Mouse (Mus musculus) spleen, postnatal 10 days (tissue): ENCODE measurements around the gene Sec24a.
"Not testable (repeated sequence)": the region's sequence is repeated elsewhere in the genome, so short reads cannot be mapped to it uniquely, and the experiment has no call there.

Experiments
- DNase-seq, 2 experiments: peaks; one replicate each; pipeline ENCODE4 v3.0.0; 2021 to 2022; ENCODE audit warnings: low spot score in 2 of 2

Gene Sec24a

DNA sequence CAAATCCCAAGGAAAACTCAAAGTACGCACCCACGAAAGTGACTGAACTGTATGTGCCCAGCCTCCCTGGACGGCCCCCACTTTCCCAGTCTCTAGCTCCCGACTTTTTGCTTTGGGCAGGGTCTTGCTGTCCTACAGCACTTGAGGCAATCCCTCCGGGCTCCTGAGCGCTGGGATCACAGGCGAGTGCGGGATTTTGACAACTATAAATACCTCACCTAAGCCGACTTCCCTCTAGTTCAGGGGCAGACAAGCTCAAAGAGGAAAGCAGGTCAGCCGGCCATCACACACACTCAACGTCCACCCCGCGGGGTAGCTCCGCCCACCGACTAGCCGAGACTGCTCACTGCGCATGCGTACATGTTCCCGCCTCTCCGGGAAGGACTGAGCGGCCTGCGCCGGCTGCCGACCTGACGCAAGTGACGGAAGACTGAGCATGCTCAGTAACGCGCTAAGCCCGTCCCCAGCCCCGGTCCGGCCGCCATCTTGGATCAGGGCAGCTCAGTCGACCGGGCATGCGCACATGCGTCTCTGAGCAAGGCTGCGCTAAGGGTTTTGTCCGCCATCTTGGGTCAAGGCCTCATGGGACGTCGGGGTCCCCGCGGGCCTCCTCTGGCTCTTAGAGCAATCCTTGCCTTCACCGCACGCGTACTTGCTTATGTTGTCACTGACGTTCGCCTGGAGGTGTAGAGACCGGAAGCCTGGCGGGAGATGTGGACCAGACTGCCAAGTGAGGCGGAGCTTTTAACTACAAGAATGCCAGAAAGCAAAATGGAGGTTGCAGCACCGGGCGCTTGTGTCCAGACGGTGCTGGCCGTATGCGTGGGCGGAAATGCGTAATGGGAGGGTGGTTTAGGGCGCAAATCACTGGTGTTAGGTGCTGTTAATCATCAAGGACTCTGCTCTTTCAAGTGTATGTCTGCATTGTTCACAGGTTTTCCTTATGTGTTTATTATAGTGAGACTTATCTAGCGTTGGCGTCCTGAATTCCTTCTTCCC, 74.8 kb downstream of the Sec24a start, which contains the start of gene 0610009B22Rik:
Gene 0610009B22Rik, minus strand, starts transcription at position 545 of the 999 bp plus-strand sequence.
- peak; percentile 98 to 100 for DNase-seq

DNA sequence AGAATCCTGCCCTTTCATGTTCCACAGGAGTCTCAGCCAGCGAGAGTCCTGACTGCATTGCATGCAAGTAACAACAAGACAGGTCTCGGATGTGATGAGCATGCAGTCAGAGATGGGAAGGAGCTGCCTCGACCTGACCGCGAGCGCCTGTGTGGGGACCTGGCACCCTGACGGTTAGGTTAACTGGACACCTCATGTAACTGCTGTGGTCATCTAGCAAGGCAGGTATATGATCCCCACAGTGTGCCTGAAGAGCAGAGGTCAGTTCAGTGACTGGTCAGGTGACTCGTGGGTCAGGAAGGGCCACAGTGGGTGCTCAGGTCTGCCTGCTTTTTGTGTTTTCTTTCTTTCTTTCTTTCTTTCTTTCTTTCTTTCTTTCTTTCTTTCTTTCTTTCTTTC, 81.5 kb downstream of the Sec24a start:
- no peak for DNase-seq

DNA sequence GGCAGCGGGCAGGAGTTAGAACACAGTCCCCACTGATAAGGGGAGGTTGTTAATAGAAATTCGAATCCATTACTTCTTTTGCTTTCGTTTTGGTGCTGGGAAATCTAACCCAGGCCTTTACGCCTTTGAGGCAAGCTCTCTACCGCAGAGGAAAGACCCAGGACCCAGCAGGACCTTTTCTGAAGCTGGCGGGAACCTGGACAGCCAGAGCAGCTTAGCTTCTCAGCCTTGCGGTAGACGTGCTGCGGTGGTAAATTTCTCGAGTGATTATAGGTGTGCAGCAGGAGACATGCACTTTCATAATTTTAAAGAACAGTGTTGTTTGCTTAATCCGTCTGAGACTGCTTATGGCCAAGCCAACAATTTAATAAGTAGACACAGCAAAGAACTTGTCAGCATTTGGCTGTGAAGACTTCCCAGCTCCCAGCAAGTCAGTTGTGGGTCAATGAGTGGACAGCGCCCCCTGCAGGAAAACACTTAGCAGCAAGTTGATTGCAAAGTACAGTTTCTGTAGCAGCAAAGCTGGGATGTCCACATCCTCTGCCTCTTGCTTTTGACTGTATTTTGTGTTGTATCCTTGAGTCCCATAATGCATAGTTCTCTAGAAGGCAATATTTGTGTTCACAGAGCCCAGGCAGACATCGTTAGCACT, 82.0 kb downstream of the Sec24a start:
- peak; percentile 76 to 93 for DNase-seq

DNA sequence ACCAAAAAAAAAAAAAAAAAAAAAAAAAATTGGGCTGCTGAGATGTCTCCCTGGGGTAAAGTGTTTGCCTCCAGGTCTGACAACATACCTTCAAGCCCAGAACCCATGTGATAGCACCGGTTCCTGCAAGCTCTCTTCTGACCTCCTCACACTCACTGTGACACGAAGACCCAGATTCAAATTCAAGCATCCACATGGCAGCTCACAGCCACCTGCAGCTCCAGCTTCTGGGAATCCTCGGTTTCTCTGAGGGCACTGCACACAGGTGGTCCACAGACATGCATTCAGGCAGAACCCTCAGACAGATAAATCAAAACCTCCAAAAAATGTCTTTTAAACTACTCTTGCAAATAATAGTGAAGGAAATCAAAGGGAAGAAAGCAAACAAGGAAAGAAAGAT, 84.0 kb downstream of the Sec24a start:
- DNase-seq = no peak

DNA sequence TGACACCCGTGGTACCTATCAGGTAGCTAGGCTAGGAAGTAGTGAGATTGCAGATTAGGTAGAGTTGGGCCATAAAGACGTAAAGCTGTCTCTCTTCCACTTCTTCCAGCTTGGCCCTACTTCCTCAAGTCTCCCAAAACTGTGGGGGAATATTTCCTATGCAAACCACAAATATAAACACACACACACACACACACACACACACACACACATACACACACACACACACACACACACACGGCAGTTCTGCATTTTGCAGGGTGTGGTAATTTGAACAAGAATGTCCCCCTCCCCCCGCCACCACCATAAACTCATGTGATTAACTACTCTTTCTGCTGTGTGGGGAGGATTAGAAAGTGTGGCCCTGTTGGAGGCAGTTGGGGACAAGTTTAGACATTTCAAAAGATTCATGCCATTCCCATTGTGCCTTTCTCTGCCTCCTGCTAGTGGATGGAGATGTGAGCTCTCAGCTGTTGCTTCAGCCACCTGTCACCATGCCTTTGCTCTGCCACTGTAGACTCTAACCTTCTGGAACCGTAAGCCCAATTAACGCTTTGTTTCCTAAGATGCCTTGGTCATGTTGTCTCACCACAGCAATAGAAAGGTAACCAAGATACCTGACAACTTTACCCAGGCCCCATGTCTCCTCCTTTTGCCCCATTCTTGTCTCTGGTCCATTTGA, 85.6 kb downstream of the Sec24a start:
- DNase-seq = peak in 1 of 2 experiments; percentile 30

DNA sequence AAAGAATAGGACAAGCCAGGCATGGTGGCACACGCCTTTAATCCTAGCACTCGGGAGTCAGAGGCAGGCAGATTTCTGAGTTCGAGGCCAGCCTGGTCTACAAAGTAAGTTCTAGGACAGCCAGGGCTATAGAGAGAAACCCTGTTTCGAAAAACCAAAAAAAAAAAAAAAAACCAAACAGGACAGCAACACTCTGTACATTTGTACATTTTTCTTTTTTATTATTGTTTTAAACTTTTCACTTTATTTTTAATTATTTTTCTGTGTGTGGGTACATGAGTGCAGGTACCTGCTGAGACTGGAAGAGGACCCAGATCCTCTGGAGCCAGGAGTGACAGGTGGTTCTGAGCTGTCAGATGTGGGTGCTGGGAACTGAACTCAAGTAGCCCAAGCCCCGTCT, 88.0 kb downstream of the Sec24a start:
- no peak for DNase-seq

DNA sequence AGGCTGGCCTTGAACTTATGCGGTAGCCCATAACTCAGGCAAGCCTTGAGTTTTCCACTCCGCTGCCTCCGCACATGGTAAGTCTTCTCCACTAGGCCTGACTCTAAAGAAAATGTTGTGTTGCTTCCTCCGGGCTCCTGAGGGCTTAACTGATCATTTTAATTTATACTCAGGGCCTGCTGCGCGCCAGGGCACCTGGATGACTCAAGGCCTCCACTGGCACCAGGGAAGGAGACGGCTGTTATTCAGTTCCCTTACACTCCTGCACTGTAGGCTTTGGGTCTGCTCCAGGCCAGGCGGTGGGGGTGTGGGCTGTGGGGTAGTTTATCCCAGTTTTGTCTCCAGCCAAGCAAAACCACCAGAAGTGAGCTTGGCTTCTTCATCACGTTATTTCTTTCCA, 90.1 kb downstream of the Sec24a start:
- DNase-seq = no peak

DNA sequence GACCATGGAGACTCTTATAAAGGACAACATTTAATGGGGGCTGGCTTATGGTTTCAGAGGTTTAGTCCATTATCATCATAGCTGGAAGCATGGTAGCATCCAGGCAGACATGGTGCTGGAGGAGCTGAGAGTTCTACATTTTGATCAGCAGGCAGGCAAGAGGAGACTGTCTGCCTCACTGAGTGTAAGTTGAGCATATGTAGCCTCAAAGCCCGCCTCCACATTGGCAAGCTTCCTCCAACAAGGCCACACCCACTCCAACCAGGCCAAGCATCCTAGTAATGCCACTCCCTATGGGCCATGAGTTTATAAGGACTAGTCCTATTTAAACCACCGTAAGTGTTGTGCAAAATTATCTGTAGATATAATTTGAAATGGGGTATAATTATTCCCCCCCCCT, 92.1 kb downstream of the Sec24a start:
- DNase-seq = no peak

DNA sequence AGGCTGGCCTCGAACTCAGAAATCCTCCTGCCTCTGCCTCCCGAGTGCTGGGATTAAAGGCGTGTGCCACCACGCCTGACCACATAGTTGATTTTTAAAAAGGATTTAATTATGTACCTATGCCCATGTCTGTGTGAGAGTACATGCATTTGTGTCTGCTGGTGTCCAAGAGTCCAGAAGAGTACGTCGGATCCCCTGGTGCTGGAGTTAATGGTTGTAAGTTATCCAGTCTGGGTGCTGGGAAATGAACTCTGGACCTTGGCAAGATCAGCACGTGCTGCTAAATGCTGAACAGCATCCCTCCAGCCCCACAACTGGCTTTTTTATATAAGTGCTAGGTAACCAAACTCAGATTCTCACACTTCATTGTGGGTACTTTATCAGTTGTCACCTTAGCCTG, 92.6 kb downstream of the Sec24a start:
- DNase-seq = no peak

DNA sequence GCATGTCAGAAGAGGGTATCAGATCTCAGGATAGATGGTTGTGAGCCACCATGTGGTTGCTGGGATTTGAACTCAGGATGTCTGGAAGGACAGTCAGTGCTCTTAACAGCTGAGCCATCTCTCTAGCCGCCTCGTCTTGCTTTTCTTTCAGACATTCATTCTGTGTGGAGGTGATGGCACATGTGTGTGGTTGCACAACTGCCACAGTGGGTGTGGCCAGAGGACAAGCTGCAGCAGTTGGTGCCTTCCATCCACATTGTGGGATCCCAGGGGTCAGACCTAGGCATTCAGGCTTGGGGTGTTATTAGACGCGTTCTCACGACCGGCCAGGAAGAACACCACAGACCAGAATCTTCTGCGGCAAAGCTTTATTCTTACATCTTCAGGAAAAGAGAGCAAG, 98.7 kb downstream of the Sec24a start:
- not testable (repeated sequence) for DNase-seq

DNA sequence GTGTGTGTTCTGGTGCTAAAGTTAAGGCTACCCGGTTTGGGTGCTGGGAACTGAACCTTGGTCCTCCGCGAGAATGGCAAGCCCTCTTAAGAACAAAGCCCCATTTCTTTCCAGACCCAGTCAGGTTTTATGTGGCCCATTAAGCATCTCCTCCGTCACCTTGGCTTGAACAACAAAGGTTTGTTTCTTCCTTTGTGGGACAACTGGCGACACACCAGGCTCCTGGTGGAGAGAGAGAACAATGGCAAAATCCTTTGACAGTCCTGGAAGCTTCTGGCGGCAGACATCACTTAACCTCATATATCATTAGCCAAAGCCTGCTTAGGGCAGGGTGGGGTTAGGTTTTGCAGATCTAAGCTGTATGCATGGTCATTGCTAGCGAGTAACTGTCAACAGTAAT, 100.8 kb downstream of the Sec24a start:
- no peak for DNase-seq

DNA sequence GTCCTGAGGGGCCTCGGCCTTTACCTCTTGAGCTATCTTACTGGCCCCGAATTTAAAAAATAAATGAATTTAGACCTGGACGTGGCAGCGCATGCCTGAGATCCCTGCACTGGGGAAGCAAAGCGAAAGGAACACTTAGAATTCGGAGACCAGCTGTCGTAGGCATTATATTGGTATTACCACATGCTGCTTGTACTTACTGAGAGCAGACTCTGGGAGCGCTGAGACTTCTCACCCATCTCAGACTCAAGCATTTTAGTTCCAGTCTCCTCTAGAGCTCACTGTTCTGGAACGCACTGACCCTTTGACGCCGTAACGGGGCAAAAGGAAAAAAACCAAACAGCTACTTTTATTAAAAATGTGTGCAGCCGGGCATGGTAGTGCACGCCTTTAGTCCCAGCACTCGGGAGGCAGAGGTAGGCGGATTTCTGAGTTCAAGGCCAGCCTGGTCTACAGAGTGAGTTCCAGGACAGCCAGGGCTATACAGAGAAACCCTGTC, 101.5 kb downstream of the Sec24a start:
- DNase-seq = no peak

DNA sequence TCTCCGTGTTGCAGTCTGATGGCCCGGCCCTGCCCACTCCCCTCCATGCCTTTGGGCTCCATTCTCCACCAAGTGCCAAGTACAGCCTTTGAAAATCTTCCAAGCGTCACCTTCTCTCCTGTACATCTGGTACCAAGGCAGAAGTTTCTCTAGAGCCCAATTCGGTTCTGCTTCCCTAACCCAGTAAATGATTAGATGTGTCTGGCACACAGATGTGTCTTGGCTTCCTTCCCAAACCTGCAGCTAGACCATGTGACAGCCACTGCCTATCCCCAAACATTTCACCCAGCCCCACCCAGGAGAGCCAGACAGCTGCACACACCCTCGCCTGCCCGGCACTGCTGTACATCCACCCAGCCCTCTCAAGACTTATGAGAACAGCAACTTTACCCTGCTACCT, 104.7 kb downstream of the Sec24a start:
- DNase-seq = peak in 1 of 2 experiments; percentile 55

DNA sequence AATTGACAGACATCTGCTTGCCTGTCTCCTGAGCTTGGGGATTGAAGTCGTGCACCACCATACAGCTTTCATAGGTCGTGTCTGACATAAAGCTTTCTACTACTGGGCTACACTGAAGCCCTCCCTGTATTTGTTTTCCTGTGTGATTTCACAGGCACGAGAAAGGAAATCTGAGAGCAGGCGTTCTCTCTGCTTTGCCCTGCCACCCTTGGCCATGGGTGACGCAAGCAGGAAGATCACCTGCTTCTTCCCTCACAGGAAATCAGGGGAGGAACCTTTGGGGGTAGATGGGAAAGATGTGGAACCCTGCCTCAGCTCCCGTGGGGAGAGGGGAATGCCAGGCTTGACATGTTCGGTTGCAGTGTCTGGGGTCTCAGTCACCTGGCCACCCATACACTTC, 105.1 kb downstream of the Sec24a start:
- no peak for DNase-seq

DNA sequence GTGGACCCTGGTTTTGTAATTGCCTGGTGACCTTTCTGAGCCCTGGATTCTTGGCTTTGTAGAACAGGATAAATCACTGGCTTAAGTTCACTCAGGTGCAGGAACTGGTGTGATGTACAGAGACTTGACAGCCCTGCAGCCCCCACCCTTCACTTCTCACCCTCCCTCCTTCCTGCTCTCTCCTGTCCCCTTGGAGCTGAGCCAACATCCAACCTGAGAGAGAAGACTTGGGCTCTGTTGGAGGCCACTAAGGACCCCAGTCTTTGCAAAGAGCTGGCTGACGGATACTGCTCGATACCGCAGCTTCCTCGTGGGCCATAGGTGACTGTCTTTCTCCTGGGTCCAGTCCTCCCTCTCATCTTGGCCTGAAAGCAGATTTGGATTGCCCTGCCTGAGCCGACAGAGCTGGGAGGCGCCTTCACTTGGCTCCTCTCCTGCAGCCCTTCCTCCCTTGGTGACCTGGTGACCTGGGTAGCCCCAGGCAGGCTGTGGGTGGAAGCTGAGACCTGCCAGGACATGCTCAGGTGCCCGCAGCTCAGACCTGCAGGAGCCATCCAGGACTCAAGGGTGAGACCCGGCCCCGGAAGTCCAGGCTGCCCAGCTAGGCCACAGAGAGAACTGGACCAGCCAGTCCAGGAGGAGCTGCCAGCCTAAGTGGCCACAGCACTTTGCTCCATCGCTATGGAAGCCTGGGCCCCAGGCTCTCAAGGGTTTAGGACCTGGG, 106.5 kb downstream of the Sec24a start:
- no peak for DNase-seq

DNA sequence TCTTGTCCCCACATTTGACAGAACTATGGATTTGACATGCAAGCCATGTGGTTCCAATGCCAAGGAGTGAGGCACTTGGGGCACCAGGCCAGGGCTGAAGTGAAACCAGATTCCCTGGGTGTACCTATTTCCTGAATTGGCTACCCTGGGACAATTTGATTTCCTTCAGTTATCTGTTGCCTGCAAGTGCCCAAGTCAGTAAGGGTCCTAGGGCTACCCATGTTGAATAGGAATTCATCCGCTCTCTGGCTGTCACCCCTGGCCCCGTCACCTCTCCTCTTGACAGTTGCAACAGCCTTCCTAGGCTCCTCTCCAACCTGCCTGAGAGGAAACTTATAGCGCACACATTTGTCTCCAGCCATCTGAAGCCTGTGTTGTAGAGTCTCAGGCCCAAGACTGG, 108.5 kb downstream of the Sec24a start:
- no peak for DNase-seq

DNA sequence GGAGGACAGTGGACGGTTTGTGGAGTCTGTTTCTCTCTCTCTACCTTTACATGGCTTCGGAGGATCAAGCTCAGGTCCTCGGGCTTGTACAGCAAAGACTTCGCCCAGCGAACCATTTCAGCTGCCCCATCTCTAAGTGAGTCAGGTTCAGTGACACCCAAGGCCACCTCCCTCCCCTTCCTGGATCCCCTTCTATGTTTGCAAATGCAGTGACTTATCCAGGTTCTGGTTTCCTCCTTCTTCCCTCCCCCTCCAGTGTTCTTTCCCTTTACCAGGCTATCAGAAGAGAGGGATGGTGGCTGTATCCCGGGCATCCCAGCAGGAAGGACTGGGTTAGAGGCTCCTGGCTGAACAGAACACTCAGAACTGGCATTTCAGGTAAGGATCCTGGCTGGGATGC, 109.7 kb downstream of the Sec24a start:
- no peak for DNase-seq

DNA sequence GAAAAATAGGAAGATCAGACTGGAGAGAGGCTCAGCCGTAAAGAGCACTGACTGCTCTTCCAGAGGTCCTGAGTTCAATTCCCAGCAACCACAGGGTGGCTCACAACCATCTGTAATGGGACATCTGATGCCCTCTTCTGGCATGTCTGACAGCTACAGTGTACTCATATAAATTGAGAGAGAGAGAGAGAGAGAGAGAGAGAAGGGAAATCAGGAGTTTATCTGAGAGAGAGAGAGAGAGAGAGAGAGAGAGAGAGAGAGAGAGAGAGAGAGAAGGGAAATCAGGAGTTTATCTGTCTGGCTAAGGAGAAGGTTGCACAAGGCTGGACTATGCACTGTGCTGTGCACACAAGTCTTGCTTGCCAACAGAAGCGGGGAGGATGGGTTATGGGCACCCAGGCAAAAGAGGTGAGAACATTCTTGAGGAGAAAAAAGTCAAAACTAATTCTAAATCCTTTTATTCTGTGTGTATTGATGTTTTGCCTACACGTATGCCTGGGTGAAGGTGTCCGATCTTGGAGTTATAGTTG, 110.5 kb downstream of the Sec24a start:
- no peak for DNase-seq

DNA sequence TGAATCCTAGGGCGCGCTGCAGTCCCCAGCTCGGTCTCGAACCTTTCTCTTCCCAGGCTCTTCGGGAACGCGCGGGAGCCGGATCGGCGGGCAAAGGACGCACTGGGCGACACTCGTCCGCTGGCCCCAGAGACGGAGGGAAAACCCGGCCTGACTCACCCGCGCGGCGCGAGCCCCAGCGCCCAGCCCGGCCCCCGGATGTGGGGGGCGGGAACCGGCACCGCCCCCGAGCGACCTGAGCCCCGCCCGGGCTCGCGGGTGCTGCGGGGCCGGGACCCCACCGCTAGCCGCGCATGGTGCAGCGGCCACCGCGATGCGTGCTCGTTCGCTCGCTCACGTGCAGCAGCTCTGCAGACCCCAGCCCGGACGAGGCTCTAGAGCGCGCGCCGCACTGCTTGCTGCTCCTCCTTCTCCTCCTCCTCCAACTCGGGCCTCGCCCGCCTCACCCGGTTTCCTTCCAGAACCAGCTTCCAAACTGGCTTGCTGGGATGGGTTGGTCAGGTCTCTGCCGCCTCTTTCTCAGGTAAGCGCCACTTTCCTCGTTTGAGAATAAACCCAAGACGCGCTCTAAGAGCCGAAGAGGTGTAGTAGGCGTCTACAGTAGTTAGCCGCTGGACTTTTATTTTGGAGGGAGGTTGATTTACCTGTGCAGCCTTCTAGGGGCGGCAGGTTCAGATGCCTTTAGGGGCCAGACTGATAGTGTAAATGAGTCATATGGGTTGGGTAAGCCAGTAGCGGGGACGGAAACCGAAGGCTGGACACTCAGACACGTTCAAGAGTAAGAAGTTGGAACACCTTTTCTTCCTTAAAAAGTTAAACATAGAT, 112.5 kb downstream of the Sec24a start, which contains the start of the genes N4bp3 and D930048N14Rik:
Gene N4bp3, minus strand, starts transcription at position 152 of the 825 bp plus-strand sequence.
Gene D930048N14Rik, plus strand, starts transcription at position 264 of the 825 bp plus-strand sequence.
- DNase-seq = peak; percentile 42 to 73

DNA sequence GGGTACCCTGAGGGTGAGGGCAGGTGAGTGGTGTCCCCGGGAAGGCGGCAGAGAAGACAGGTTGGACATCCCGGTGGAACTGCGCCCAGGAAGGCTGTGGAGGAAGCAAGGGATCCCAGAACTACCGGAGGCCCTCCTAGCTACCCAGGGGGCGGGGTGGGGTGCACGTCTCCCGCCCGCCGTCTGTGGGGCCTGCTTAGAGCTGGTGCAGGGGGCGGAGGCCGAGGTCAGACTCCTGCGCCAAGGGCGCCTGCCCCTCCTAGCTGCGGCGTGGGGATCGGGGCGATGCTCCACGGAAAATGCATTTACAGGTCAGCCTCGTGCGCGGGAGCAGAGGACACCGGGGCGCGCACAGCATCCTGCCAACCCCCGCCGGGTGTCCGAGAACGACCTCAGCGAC, 113.2 kb downstream of the Sec24a start:
- no peak for DNase-seq
